Mouse (Mus musculus): ENCODE data around the gene Zdhhc14. TPM values are rescaled to one million over a fixed set of nuclear protein-coding genes. Genes with fewer than 3 reads are reported as not detected.

The Zdhhc14 gene
- polyA plus RNA-seq, 1 experiment, result 0.86 TPM

DNA sequence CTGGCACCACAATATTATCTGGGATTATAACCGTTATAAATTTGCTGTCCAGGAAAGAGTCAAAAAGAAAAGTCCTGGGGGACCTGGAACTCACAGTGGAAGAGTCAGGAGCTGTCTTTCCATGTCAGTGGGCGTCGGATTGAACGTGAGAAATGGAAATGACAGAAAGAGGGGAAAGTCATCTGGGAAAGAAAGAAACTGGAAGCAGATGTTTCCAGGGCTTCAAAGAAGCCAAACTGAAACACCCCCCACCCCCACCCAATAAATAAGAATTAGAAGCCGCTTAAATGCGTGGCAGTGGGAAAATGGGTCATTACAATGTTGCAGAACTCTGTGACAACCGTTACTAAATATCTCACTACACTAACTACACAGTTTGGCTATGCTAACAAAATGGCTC, 176.6 kb downstream of the Zdhhc14 start:
- TF ChIP-seq MYOG (IDR thresholded peaks at IDR 0.05; ENCODE audit: control insufficient read depth in 1 of 3, insufficient read depth in 1 of 3, insufficient read length in 2 of 3, low read depth in 2 of 3) (no peak), TCF12 (IDR thresholded peaks at IDR 0.05; ENCODE audit: insufficient read depth, poor library complexity, severe bottlenecking) (no peak), REST (IDR thresholded peaks at IDR 0.05; ENCODE audit: insufficient read depth, insufficient read length) (no peak), POLR2AphosphoS2 (IDR thresholded peaks at IDR 0.05; ENCODE audit: insufficient read length, low read depth) (no peak), MYOD1 (IDR thresholded peaks at IDR 0.05; ENCODE audit: control insufficient read depth in 1 of 3, insufficient read length in 2 of 3, low read depth in 2 of 3) (no peak), E2F4 (IDR thresholded peaks at IDR 0.05; ENCODE audit: insufficient read depth) (no peak), USF1 (IDR thresholded peaks at IDR 0.05; ENCODE audit: low read depth) (no peak), CEBPB (IDR thresholded peaks at IDR 0.05; ENCODE audit: insufficient read depth, poor library complexity, severe bottlenecking) (no peak), POLR2A (IDR thresholded peaks at IDR 0.05; ENCODE audit: insufficient read length, low read depth) (no peak)
- H3K79me2 ChIP-seq (ENCODE audit: control insufficient read depth, insufficient read depth), result no peaks in the 10 kb centered on the region
- H3K27me3 ChIP-seq (ENCODE audit: control insufficient read depth, insufficient read depth, insufficient read length), result peaks cover 18% of the 10 kb centered on the region
- no peak overlapping the region for H3K4me3 ChIP-seq
- no peak overlapping the region for H3K4me2 ChIP-seq (ENCODE audit: low read depth)
- no peaks in the 10 kb centered on the region for H3K36me3 ChIP-seq (ENCODE audit: control insufficient read depth, insufficient read depth)
- H3ac ChIP-seq (ENCODE audit: control insufficient read depth, insufficient read length), result no peak overlapping the region

DNA sequence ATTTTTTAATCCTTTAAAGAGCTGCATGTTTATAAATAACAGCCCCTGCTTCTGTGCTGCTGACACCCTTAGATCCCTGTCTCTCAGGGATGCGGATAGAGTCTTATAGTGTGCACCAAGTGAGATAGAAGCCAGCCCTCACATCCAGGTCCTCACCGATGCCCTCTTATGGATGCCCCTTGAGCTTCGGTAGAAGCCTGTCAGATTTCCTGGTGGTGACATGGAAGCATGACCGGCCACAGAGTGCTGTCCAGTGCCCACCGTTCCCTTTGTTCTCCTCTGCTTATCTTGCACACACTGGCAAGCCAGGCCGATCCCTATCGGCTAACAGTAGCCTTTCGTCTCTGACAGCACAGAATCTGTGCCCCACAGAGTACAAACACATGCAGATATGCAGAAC, 183.6 kb downstream of the Zdhhc14 start:
- H3K36me3 ChIP-seq (ENCODE audit: control insufficient read depth, insufficient read depth), result no peaks in the 10 kb centered on the region
- H3K4me2 ChIP-seq (ENCODE audit: low read depth), result no peak overlapping the region
- H3ac ChIP-seq (ENCODE audit: control insufficient read depth, insufficient read length), result no peak overlapping the region
- TF ChIP-seq MAX (IDR thresholded peaks at IDR 0.05; ENCODE audit: low read depth), result no peak
- no peak for TF ChIP-seq TCF3 (IDR thresholded peaks at IDR 0.05; ENCODE audit: insufficient read length, low read depth)
- no peak for TF ChIP-seq CEBPB (IDR thresholded peaks at IDR 0.05; ENCODE audit: insufficient read depth, poor library complexity, severe bottlenecking)
- no peak for TF ChIP-seq POLR2AphosphoS2 (IDR thresholded peaks at IDR 0.05; ENCODE audit: insufficient read length, low read depth)
- no peak for TF ChIP-seq REST (IDR thresholded peaks at IDR 0.05; ENCODE audit: insufficient read depth, insufficient read length)
- no peak for TF ChIP-seq MYOG (IDR thresholded peaks at IDR 0.05; ENCODE audit: control insufficient read depth in 1 of 3, insufficient read depth in 1 of 3, insufficient read length in 2 of 3, low read depth in 2 of 3)
- no peak for TF ChIP-seq MYOD1 (IDR thresholded peaks at IDR 0.05; ENCODE audit: control insufficient read depth in 1 of 3, insufficient read length in 2 of 3, low read depth in 2 of 3)
- no peak for TF ChIP-seq TCF12 (IDR thresholded peaks at IDR 0.05; ENCODE audit: insufficient read depth, poor library complexity, severe bottlenecking)
- TF ChIP-seq SRF (IDR thresholded peaks at IDR 0.05; ENCODE audit: control insufficient read depth, insufficient read length, low read depth), result no peak
- TF ChIP-seq USF1 (IDR thresholded peaks at IDR 0.05; ENCODE audit: low read depth), result no peak
- TF ChIP-seq POLR2A (IDR thresholded peaks at IDR 0.05; ENCODE audit: insufficient read length, low read depth), result no peak
- no peak for TF ChIP-seq E2F4 (IDR thresholded peaks at IDR 0.05; ENCODE audit: insufficient read depth)
- no peaks in the 10 kb centered on the region for H3K79me2 ChIP-seq (ENCODE audit: control insufficient read depth, insufficient read depth)
- no peak overlapping the region for H3K4me3 ChIP-seq
- H3K27me3 ChIP-seq (ENCODE audit: control insufficient read depth, insufficient read depth, insufficient read length), result peaks cover 19% of the 10 kb centered on the region

DNA sequence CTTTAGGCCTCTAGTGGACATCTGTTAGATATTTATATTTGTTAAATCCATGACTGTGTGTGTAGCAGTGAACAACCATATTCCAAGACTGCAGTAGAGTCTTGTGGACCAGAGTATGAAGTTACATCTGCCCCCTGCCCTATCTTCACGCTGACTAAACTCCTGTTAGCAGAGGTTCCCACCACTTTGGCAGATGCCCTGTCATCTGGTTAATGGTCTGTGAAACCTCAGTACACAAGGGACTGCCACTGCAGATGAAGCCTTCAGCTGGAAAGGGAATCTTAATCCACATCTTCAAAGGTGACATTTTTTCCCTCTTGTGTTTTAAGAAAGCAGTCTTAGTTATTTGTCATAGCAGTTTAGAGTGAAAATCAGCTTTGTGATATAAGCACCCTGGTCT, 187.0 kb downstream of the Zdhhc14 start:
- no peak for TF ChIP-seq CEBPB (IDR thresholded peaks at IDR 0.05; ENCODE audit: insufficient read depth, poor library complexity, severe bottlenecking)
- no peak for TF ChIP-seq E2F4 (IDR thresholded peaks at IDR 0.05; ENCODE audit: insufficient read depth)
- no peak for TF ChIP-seq POLR2A (IDR thresholded peaks at IDR 0.05; ENCODE audit: insufficient read length, low read depth)
- TF ChIP-seq USF1 (IDR thresholded peaks at IDR 0.05; ENCODE audit: low read depth), result no peak
- TF ChIP-seq POLR2AphosphoS2 (IDR thresholded peaks at IDR 0.05; ENCODE audit: insufficient read length, low read depth), result no peak
- no peak for TF ChIP-seq TCF3 (IDR thresholded peaks at IDR 0.05; ENCODE audit: insufficient read length, low read depth)
- TF ChIP-seq MYOD1 (IDR thresholded peaks at IDR 0.05; ENCODE audit: control insufficient read depth in 1 of 3, insufficient read length in 2 of 3, low read depth in 2 of 3), result no peak
- Histone ChIP-seq H3K27me3 (ENCODE audit: control insufficient read depth, insufficient read depth, insufficient read length) (peaks cover 23% of the 10 kb centered on the region), H3K4me2 (ENCODE audit: low read depth) (no peak overlapping the region), H3ac (ENCODE audit: control insufficient read depth, insufficient read length) (no peak overlapping the region), H3K4me3 (no peak overlapping the region), H3K36me3 (ENCODE audit: control insufficient read depth, insufficient read depth) (no peaks in the 10 kb centered on the region), H3K79me2 (ENCODE audit: control insufficient read depth, insufficient read depth) (no peaks in the 10 kb centered on the region)

DNA sequence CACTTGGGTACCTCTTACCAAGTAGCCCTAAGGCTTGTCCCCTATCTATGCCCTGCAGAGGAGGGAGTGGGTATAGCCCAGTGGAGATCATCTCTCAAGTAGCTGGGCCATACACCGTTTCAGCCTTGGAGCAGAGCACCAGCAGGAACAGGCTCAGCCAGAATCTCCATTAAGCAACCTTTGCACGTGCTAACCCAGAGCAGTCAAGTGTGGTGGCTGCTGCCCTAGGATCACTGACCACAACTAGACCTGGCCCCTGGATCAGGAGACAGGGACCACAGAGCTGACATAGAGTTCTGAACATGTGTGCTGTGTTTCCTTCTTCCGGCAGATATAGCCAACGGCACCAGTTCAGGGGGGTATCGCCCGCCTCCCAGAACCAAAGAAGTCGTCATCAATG, 193.0 kb downstream of the Zdhhc14 start:
- Histone ChIP-seq H3K27me3 (ENCODE audit: control insufficient read depth, insufficient read depth, insufficient read length) (peaks cover 38% of the 10 kb centered on the region), H3K36me3 (ENCODE audit: control insufficient read depth, insufficient read depth) (no peaks in the 10 kb centered on the region), H3K4me3 (no peak overlapping the region), H3ac (ENCODE audit: control insufficient read depth, insufficient read length) (no peak overlapping the region), H3K4me2 (ENCODE audit: low read depth) (no peak overlapping the region), H3K79me2 (ENCODE audit: control insufficient read depth, insufficient read depth) (no peaks in the 10 kb centered on the region)
- TF ChIP-seq POLR2AphosphoS2 (IDR thresholded peaks at IDR 0.05; ENCODE audit: insufficient read length, low read depth) (no peak), MYOD1 (IDR thresholded peaks at IDR 0.05; ENCODE audit: control insufficient read depth in 1 of 3, insufficient read length in 2 of 3, low read depth in 2 of 3) (no peak), TCF3 (IDR thresholded peaks at IDR 0.05; ENCODE audit: insufficient read length, low read depth) (no peak), CEBPB (IDR thresholded peaks at IDR 0.05; ENCODE audit: insufficient read depth, poor library complexity, severe bottlenecking) (no peak), REST (IDR thresholded peaks at IDR 0.05; ENCODE audit: insufficient read depth, insufficient read length) (no peak), E2F4 (IDR thresholded peaks at IDR 0.05; ENCODE audit: insufficient read depth) (no peak), MYOG (IDR thresholded peaks at IDR 0.05; ENCODE audit: control insufficient read depth in 1 of 3, insufficient read depth in 1 of 3, insufficient read length in 2 of 3, low read depth in 2 of 3) (no peak), POLR2A (IDR thresholded peaks at IDR 0.05; ENCODE audit: insufficient read length, low read depth) (no peak), SRF (IDR thresholded peaks at IDR 0.05; ENCODE audit: control insufficient read depth, insufficient read length, low read depth) (no peak), MAX (IDR thresholded peaks at IDR 0.05; ENCODE audit: low read depth) (no peak), TCF12 (IDR thresholded peaks at IDR 0.05; ENCODE audit: insufficient read depth, poor library complexity, severe bottlenecking) (no peak), USF1 (IDR thresholded peaks at IDR 0.05; ENCODE audit: low read depth) (no peak)

GRCm38 (mm10) chr17:5687810-5688209, 195.5 kb downstream of the Zdhhc14 start:
- no peaks in the 10 kb centered on the region for H3K36me3 ChIP-seq (ENCODE audit: control insufficient read depth, insufficient read depth)

More at GRCm38 (mm10) chr17:5687810-5688209, 195.5 kb downstream of the Zdhhc14 start:
- Histone ChIP-seq H3K4me3 (no peak overlapping the region), H3K4me2 (ENCODE audit: low read depth) (no peak overlapping the region), H3K79me2 (ENCODE audit: control insufficient read depth, insufficient read depth) (no peaks in the 10 kb centered on the region), H3K27me3 (ENCODE audit: control insufficient read depth, insufficient read depth, insufficient read length) (peaks cover 34% of the 10 kb centered on the region), H3ac (ENCODE audit: control insufficient read depth, insufficient read length) (no peak overlapping the region)
- TF ChIP-seq MAX (IDR thresholded peaks at IDR 0.05; ENCODE audit: low read depth) (no peak), TCF3 (IDR thresholded peaks at IDR 0.05; ENCODE audit: insufficient read length, low read depth) (no peak), SRF (IDR thresholded peaks at IDR 0.05; ENCODE audit: control insufficient read depth, insufficient read length, low read depth) (no peak), TCF12 (IDR thresholded peaks at IDR 0.05; ENCODE audit: insufficient read depth, poor library complexity, severe bottlenecking) (no peak), REST (IDR thresholded peaks at IDR 0.05; ENCODE audit: insufficient read depth, insufficient read length) (no peak), USF1 (IDR thresholded peaks at IDR 0.05; ENCODE audit: low read depth) (no peak), POLR2A (IDR thresholded peaks at IDR 0.05; ENCODE audit: insufficient read length, low read depth) (no peak), CEBPB (IDR thresholded peaks at IDR 0.05; ENCODE audit: insufficient read depth, poor library complexity, severe bottlenecking) (no peak)
